Mouse (Mus musculus) B cell, adult 67 days (primary cell): ENCODE measurements around the gene Susd4. TPM values are rescaled to one million over a fixed set of nuclear protein-coding genes. Genes with fewer than 3 reads are reported as not detected.

Source experiments
- total RNA-seq, 2 experiments: library from RNA; stranded (reverse); gene quantifications; 4 replicates each; pipeline ENCODE4 v1.2.4; 2023

The Susd4 gene
- not detected for total RNA-seq

DNA sequence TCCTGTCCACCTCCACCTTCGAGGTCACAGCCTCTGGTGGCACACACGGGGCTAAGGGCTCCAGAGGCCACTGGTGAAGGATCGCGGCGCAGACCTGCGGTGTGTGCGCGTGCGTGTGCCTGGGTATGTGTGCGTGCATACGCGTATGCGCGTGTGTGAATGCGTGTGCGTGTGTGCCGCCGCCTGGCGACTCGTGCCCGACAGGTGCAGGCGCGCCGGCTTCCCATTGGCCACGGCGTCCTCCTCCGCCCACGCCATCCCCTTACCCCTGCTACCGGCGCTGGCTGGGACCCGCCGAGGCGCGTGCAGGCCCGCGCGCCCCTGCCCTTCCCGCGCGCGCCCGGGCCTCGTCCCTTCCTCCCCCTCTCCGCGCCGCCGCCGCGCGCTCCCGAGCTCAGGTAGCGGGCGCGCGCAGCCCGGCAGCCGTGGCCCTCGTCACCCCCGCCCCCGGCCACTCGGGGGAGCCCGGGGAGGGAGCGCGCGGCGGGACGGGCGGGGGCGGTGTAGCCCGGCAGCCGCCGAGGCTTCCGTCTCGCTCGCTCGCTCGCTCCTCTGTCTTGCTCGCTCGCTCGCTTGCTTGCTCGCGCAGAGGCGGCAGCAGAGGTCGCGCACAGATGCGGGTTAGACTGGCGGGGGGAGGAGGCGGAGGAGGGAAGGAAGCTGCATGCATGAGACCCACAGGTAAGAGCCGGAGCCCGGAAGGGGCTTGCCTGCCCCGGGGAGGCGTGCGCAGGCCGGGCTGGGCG is at the start of gene Susd4:
TSS of gene Susd4 (plus strand) at position 145 of the 746 bp plus-strand sequence.

DNA sequence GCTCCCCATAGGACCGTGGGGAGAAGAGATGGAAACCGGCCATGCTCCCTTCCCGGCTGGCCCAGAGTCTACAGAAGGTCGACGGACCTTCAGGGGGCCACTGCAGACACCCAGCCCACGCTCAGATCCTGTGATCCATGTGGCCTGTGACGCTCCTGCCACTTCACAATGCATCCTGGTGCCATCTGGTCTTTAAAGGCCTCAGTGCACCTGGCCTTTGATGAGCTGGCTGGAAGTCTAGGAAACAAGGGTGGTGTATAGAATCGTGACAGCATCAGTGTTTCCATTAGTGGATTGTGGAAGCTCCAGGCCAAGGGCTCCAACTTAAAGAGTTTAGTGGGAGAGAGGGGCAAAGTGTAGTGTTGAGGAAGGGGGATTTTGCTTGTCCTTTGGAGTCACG is 14.6 kb upstream of the Susd4 start, which contains the start of gene Ccdc185:
TSS of gene Ccdc185 (minus strand) at position 101 of the 400 bp plus-strand sequence.

Other genes starting within 250 kb of the Susd4 start
- gene Capn2, start 246.3 kb upstream of the Susd4 start, total RNA-seq, result 10 to 100 TPM; 29.4 to 30.0 TPM
- not detected for gene Capn8, start 198.9 kb upstream of the Susd4 start, total RNA-seq
- gene Ccdc185, start 14.7 kb upstream of the Susd4 start, total RNA-seq, result not detected
- not detected for gene Tlr5, start 190.9 kb downstream of the Susd4 start, total RNA-seq